ENCODE assay signal across 22 mouse cellular contexts in genomic region chr7:100499465-100499864, GRCm38 (mm10). TPM values are rescaled to one million over a fixed set of nuclear protein-coding genes. Genes with fewer than 3 reads are reported as not detected.
"Had no signal": no experiment of that assay in that cellular context is flagged by ENCODE, and none has a peak within 500 bp of the region (broad histone marks: within the 10 kb centered on the region; RNA-seq: fewer than 3 reads in every experiment).

No protein-coding gene starts in this region.

- H3K4me3 ChIP-seq: intestine, embryonic 15.5 days; left cerebral cortex, adult 2 months; lung, embryonic 15.5 days; megakaryocyte, embryonic 14.5 days; midbrain, embryonic 10.5 days; midbrain, embryonic 13.5 days had no signal

- H3K27ac ChIP-seq: intestine, embryonic 15.5 days; left cerebral cortex, adult 2 months; lung, embryonic 15.5 days; midbrain, embryonic 10.5 days; midbrain, embryonic 13.5 days; stomach, postnatal 0 days had no signal

- DNase-seq: kidney, adult 18-20 months; kidney, adult 9 months; kidney, postnatal 25 days; layer of hippocampus, postnatal 36 days; lung, adult 18-20 months; lung, postnatal 10 days; lung, postnatal 36 days; thymus, adult 2 months; thymus, postnatal 14 days; thymus, postnatal 4 days had no signal

- H3K27me3 ChIP-seq: intestine, embryonic 15.5 days; lung, embryonic 15.5 days; midbrain, embryonic 13.5 days had no signal

- ATAC-seq: intestine, embryonic 15.5 days; midbrain, embryonic 13.5 days had no signal

- H3K9ac ChIP-seq: intestine, embryonic 15.5 days; lung, embryonic 15.5 days; midbrain, embryonic 13.5 days had no signal

- H3K4me2 ChIP-seq: intestine, embryonic 15.5 days; lung, embryonic 15.5 days; midbrain, embryonic 13.5 days had no signal

- H3K9me3 ChIP-seq: intestine, embryonic 15.5 days; lung, embryonic 15.5 days; megakaryocyte, embryonic 14.5 days; midbrain, embryonic 10.5 days; midbrain, embryonic 13.5 days had no signal

RNA-seq across cellular contexts. Expression of gene Ucp3, which starts 26.7 kb away (rescaled TPM):
- total RNA-seq: midbrain, postnatal 0 days had no signal
- polyA plus RNA-seq: intestine, embryonic 15.5 days; limb, embryonic 11.5 days; midbrain, embryonic 10.5 days; midbrain, embryonic 13.5 days; neural tube, embryonic 11.5 days; neural tube, embryonic 14.5 days; stomach, embryonic 14.5 days had no signal
